Comparison of ENCODE assay signal across 34 mouse cellular contexts in the genomic region with DNA sequence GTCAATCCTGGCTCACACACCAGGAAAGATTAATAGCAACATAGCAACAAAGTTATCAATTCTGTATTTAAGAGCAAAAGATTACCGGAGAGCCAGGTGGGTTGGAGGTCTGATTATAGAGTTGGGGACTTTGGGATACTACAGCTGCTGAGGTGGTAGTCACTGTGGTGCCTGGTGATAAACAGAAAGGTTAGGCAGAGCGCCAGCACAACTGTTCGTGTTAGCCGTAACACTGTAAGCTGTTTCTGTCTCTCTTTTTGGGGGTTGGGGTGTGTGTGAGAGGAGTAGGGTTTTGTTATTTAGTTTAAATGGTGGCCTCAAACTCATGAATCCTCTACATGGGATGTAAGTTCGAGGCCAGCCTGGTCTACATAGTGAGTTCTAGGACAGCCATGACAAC. TPM values are rescaled to one million over a fixed set of nuclear protein-coding genes. Genes with fewer than 3 reads are reported as not detected.
"Had no signal": no experiment of that assay in that cellular context is flagged by ENCODE, and none has a peak within 500 bp of the region (broad histone marks: within the 10 kb centered on the region; RNA-seq: fewer than 3 reads in every experiment).

No protein-coding gene starts in this region.

- H3K4me3 ChIP-seq: heart, embryonic 10.5 days; heart, embryonic 12.5 days; heart, embryonic 13.5 days; heart, embryonic 15.5 days; hindbrain, embryonic 10.5 days; hindbrain, embryonic 12.5 days; hindbrain, embryonic 13.5 days; hindbrain, embryonic 15.5 days; intestine, embryonic 15.5 days; kidney, embryonic 15.5 days; layer of hippocampus, adult 2 months had no signal

- H3K9me3 ChIP-seq: heart, embryonic 10.5 days; heart, embryonic 12.5 days; heart, embryonic 15.5 days; hindbrain, embryonic 13.5 days; hindbrain, embryonic 15.5 days; intestine, embryonic 15.5 days; kidney, embryonic 15.5 days had no signal

- H3K9ac ChIP-seq: heart, embryonic 12.5 days; heart, embryonic 13.5 days; heart, embryonic 15.5 days; hindbrain, embryonic 12.5 days; hindbrain, embryonic 13.5 days; hindbrain, embryonic 14.5 days; hindbrain, embryonic 15.5 days; intestine, embryonic 15.5 days; kidney, embryonic 15.5 days had no signal

- H3K4me2 ChIP-seq: heart, embryonic 11.5 days; heart, embryonic 12.5 days; heart, embryonic 13.5 days; heart, embryonic 15.5 days; hindbrain, embryonic 12.5 days; hindbrain, embryonic 13.5 days; hindbrain, embryonic 14.5 days; hindbrain, embryonic 15.5 days; intestine, embryonic 15.5 days; kidney, embryonic 15.5 days had no signal

- ATAC-seq: hindbrain, embryonic 16.5 days; hindbrain, postnatal 0 days; inflammation-experienced regulatory T-cells, adult 6 months; intestine, embryonic 15.5 days; intestine, embryonic 16.5 days had no signal

- H3K27me3 ChIP-seq: heart, embryonic 12.5 days; heart, embryonic 13.5 days; heart, embryonic 15.5 days; hindbrain, embryonic 12.5 days; hindbrain, embryonic 13.5 days; hindbrain, embryonic 15.5 days; intestine, embryonic 15.5 days; kidney, embryonic 15.5 days had no signal

- DNase-seq: heart, postnatal 10 days; heart, postnatal 14 days; heart, postnatal 36 days; heart, postnatal 4 days; kidney, adult 11 months; kidney, adult 18-20 months; kidney, adult 2 months; kidney, adult 8-10 months; kidney, adult 9 months; kidney, postnatal 10 days; kidney, postnatal 14 days; kidney, postnatal 25 days; kidney, postnatal 36 days; kidney, postnatal 4 days; layer of hippocampus, adult 9-11 months; layer of hippocampus, postnatal 36 days had no signal

- H3K4me1 ChIP-seq: heart, embryonic 10.5 days; heart, embryonic 12.5 days; hindbrain, embryonic 10.5 days; hindbrain, embryonic 12.5 days; hindbrain, embryonic 13.5 days; hindbrain, embryonic 15.5 days; intestine, embryonic 15.5 days; kidney, embryonic 15.5 days had no signal

- H3K27ac ChIP-seq: heart, embryonic 10.5 days; heart, embryonic 13.5 days; heart, embryonic 15.5 days; hindbrain, embryonic 10.5 days; hindbrain, embryonic 12.5 days; hindbrain, embryonic 13.5 days; hindbrain, embryonic 14.5 days; hindbrain, embryonic 15.5 days; hindbrain, postnatal 0 days; intestine, embryonic 15.5 days; kidney, embryonic 15.5 days; kidney, postnatal 0 days; layer of hippocampus, adult 2 months had no signal

RNA-seq across cellular contexts. Expression of a gene that starts 40.1 kb away (rescaled TPM):
- polyA plus RNA-seq: inflammation-experienced regulatory T-cells, adult 6 months had no signal
